Mouse (Mus musculus) limb, embryonic 10.5 days (tissue): ENCODE results near the gene Klf4. TPM values are rescaled to one million over a fixed set of nuclear protein-coding genes. Genes with fewer than 3 reads are reported as not detected.
A peak's percentile ranks its signal among the peaks of the same experiment; 100 is the strongest.

Experiments
- DNase-seq: peaks from one replicate; pipeline ENCODE4 v3.0.0-alpha.2; 2017; ENCODE audit warnings: low spot score
- H3K27ac ChIP-seq: fragments of 300-500 bp; sonication (generic); 2 replicates; pipeline ENCODE4 v1.5.1; 2016; ENCODE audit warnings: mild to moderate bottlenecking
- H3K27me3 ChIP-seq: fragments of 300-500 bp; sonication (generic); 2 replicates; pipeline ENCODE4 v1.6.1; 2016; ENCODE audit warnings: low read depth, mild to moderate bottlenecking; ENCODE audit not compliant: poor library complexity, severe bottlenecking
- H3K36me3 ChIP-seq: fragments of 300-500 bp; sonication (generic); 2 replicates; pipeline ENCODE4 v1.6.1; 2016; ENCODE audit warnings: mild to moderate bottlenecking, moderate library complexity
- H3K4me1 ChIP-seq: fragments of 300-500 bp; sonication (generic); 2 replicates; pipeline ENCODE4 v1.6.1; 2016
- H3K4me3 ChIP-seq: fragments of 300-500 bp; sonication (generic); 2 replicates; pipeline ENCODE4 v1.5.1; 2016; ENCODE audit warnings: mild to moderate bottlenecking, moderate library complexity
- H3K9me3 ChIP-seq: fragments of 300-500 bp; sonication (generic); replicated peaks from 2 replicates; pipeline ENCODE4 v1.6.1; 2016; ENCODE audit warnings: mild to moderate bottlenecking
- WGBS: fragments of 180-500 bp; shearing (Covaris S2); methylation state at CpG from one replicate; pipeline ENCODE4 v1.1.7; 2016; 5-methylcytosine and 5-hydroxymethylcytosine counted together
- polyA plus RNA-seq: library from polyadenylated mRNA; unstranded; fragments of >200 nt; fragmentation: Nextera tagmentation; extraction: Ambion mirVana; gene quantifications from 2 replicates; pipeline ENCODE4 v1.2.1, GENCODE M21; 2016

Gene Klf4
- polyA plus RNA-seq, 1 experiment from 2014 or later: 0.78 TPM

DNA sequence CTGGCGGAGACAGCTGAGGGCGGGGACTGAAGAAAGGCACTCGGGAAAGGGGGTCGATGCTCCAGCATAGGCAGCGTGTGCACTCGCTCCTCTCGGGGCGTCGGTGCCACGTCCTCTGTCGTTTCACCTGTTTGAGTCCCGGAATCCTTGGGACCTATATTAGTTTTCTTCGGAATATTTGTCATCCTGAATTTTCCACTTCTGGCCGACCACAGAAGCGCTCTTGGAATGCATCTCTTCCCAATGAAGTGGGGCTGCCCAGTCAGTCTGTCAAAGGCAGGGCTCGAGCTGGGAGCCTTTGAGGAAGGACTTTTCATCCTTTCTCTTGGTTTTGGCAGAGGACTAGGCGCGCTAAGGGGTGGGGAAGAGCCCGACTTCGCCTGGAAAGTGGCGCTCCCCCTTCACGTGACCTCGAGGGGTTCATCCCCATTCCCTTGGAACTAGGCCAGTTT is 1.6 kb upstream of the Klf4 start:
- H3K4me1 ChIP-seq: peaks cover 29% of the 10 kb centered on the region
- 2% methylated on average over 23 of the region's 23 CpGs for WGBS
- H3K9me3 ChIP-seq: no peaks in the 10 kb centered on the region
- H3K4me3 ChIP-seq: peak overlapping the region; percentile 74
- H3K36me3 ChIP-seq: no peaks in the 10 kb centered on the region
- H3K27me3 ChIP-seq: peaks cover 66% of the 10 kb centered on the region
- no peak overlapping the region for H3K27ac ChIP-seq
- peak; percentile 41 for DNase-seq

GRCm38 (mm10) chr4:55533196-55533802 is 1.0 kb upstream of the Klf4 start:
- 1% methylated on average over 21 of the region's 21 CpGs for WGBS
- Histone ChIP-seq H3K36me3 (no peaks in the 10 kb centered on the region), H3K27me3 (peaks cover 66% of the 10 kb centered on the region), H3K9me3 (no peaks in the 10 kb centered on the region), H3K27ac (peak overlapping the region; percentile 88), H3K4me3 (peak overlapping the region; percentile 74), H3K4me1 (peaks cover 29% of the 10 kb centered on the region)
- peak; percentile 56 for DNase-seq

GRCm38 (mm10) chr4:55531856-55532406 is 335 bp downstream of the Klf4 start:
- peak overlapping the region; percentile 74 for H3K4me3 ChIP-seq
- 1% methylated on average over 31 of the region's 42 CpGs for WGBS
- H3K9me3 ChIP-seq: no peaks in the 10 kb centered on the region
- DNase-seq: peak; percentile 73
- H3K27me3 ChIP-seq: peaks cover 66% of the 10 kb centered on the region
- H3K36me3 ChIP-seq: no peaks in the 10 kb centered on the region
- H3K27ac ChIP-seq: peak overlapping the region; percentile 88
- H3K4me1 ChIP-seq: peaks cover 29% of the 10 kb centered on the region

DNA sequence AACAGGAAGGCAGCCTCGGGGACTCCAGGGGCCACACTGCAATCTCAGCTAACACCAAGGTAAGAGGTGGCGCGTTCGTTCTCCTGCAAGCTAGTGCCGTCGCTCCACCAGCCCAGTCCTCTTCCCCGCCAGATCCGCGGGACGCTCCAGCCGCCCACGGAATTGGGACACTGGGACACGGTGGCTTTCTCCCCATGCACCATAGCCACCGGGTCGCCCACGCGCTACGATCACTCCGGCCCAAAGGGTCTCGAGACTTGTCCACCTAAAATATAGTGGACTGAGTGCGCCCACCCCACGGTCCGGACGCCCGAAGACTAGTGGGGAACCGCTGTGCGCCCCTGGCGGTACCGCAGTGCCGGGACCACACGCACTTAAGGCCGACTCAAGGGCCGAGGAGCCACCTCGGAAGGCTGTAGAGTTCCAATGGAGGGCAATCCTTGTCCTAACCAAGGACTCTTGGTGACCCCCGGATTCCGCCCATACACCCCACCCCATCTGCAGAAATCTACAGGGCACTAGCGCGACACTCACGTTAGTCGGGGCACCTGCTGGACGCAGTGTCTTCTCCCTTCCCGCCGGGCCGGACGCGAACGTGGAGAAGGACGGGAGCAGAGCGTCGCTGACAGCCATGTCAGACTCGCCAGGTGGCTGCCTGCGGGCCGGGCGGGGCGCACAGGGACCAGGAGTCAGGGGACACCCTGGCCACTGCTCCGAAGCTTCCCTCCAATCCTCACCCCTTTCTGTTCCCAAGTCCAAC is 990 bp downstream of the Klf4 start:
- no peaks in the 10 kb centered on the region for H3K36me3 ChIP-seq
- peak; percentile 59 for DNase-seq
- WGBS: 2% methylated on average over 56 of the region's 56 CpGs
- no peak overlapping the region for H3K27ac ChIP-seq
- H3K27me3 ChIP-seq: peaks cover 62% of the 10 kb centered on the region
- peaks cover 29% of the 10 kb centered on the region for H3K4me1 ChIP-seq
- peak overlapping the region; percentile 74 for H3K4me3 ChIP-seq
- H3K9me3 ChIP-seq: no peaks in the 10 kb centered on the region

DNA sequence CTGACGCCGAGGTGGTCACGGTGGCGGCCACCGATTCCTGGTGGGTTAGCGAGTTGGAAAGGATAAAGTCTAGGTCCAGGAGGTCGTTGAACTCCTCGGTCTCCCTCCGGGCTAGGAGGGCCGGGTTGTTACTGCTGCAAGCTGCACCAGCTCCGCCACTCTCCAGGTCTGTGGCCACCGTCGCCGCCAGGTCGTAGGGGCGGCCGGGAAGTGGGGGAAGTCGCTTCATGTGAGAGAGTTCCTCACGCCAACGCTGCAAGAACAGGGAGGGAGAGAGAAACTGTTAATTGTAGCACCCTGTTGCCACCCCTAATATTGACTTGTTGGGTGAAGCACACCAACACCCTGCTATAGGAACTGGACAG is 1.6 kb downstream of the Klf4 start:
- 0% methylated on average over 20 of the region's 20 CpGs for WGBS
- peaks cover 57% of the 10 kb centered on the region for H3K27me3 ChIP-seq
- no peaks in the 10 kb centered on the region for H3K36me3 ChIP-seq
- no peaks in the 10 kb centered on the region for H3K9me3 ChIP-seq
- no peak overlapping the region for H3K27ac ChIP-seq
- peak overlapping the region; percentile 74 for H3K4me3 ChIP-seq
- peaks cover 29% of the 10 kb centered on the region for H3K4me1 ChIP-seq
- DNase-seq: no peak

DNA sequence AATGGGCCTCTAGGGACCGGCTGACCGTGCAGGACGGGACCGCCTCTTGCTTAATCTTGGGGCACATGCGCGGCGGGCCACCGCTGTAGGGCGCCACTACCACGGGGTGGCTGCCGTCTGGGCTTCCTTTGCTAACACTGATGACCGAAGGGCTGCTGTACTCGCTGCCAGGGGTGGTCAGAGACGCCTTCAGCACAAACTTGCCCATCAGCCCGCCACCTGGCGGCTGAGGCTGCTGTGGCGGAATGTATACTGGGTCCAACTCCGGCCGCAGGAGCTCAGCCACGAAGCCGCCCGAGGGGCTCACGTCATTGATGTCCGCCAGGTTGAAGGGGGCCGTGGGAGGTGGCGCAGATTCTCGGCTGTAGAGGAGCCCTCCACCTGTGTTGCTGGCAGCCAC is 2.0 kb downstream of the Klf4 start:
- H3K27me3 ChIP-seq: peaks cover 52% of the 10 kb centered on the region
- H3K9me3 ChIP-seq: no peaks in the 10 kb centered on the region
- WGBS: under 1% methylated on average over 27 of the region's 27 CpGs
- H3K36me3 ChIP-seq: no peaks in the 10 kb centered on the region
- peak; percentile 84 for DNase-seq
- H3K4me3 ChIP-seq: peak overlapping the region; percentile 74
- peak overlapping the region; percentile 64; the same call in 1 of the 2 replicates for H3K27ac ChIP-seq
- peaks cover 29% of the 10 kb centered on the region for H3K4me1 ChIP-seq

GRCm38 (mm10) chr4:55528404-55528803 is 3.9 kb downstream of the Klf4 start:
- H3K27ac ChIP-seq: no peak overlapping the region
- WGBS: 90% methylated on average over 4 of the region's 4 CpGs
- H3K9me3 ChIP-seq: no peaks in the 10 kb centered on the region
- no peaks in the 10 kb centered on the region for H3K36me3 ChIP-seq
- no peak overlapping the region for H3K4me3 ChIP-seq
- peaks cover 28% of the 10 kb centered on the region for H3K4me1 ChIP-seq
- no peak for DNase-seq
- peaks cover 34% of the 10 kb centered on the region for H3K27me3 ChIP-seq

DNA sequence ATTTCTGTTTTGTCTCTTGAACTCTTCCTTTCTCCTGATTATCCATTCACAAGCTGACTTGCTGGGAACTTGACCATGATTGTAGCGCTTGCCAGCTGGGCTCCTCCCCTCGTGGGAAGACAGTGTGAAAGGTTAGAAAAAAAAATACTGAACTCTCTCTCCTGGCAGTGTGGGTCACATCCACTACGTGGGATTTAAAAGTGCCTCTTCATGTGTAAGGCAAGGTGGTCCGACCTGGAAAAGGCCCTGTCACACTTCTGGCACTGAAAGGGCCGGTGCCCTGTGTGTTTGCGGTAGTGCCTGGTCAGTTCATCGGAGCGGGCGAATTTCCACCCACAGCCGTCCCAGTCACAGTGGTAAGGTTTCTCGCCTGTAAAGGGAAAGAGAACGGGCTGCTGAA is 4.3 kb downstream of the Klf4 start:
- no peak for DNase-seq
- H3K36me3 ChIP-seq: no peaks in the 10 kb centered on the region
- no peaks in the 10 kb centered on the region for H3K9me3 ChIP-seq
- no peak overlapping the region for H3K27ac ChIP-seq
- H3K4me3 ChIP-seq: no peak overlapping the region
- WGBS: 90% methylated on average over 12 of the region's 12 CpGs
- peaks cover 29% of the 10 kb centered on the region for H3K27me3 ChIP-seq
- H3K4me1 ChIP-seq: peaks cover 23% of the 10 kb centered on the region

GRCm38 (mm10) chr4:55526247-55527115 is 5.8 kb downstream of the Klf4 start:
- H3K27ac ChIP-seq: no peak overlapping the region
- DNase-seq: no peak
- H3K27me3 ChIP-seq: peaks cover 24% of the 10 kb centered on the region
- peaks cover 19% of the 10 kb centered on the region for H3K4me1 ChIP-seq
- 67% methylated on average over 5 of the region's 5 CpGs for WGBS
- H3K36me3 ChIP-seq: no peaks in the 10 kb centered on the region
- H3K4me3 ChIP-seq: no peak overlapping the region
- no peaks in the 10 kb centered on the region for H3K9me3 ChIP-seq

DNA sequence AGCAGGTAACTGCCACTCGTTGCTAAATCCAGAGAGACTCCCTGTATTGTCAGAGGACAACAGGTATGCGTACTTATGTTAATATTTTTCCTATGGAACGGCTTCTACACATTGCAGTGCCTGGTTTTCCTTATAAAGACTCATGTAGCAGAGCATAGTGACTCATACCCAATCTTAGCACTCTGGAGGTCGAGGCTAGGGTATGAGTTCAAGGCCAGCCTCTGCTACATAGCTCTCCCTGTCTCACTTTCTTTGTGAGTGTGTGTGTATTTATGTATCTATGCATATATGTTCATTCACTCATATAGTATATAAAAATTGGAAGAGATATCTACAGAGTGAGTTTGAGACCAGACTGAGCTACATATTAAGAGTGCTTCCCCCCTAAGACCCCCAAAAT is 8.3 kb downstream of the Klf4 start:
- H3K27me3 ChIP-seq: peaks cover 9% of the 10 kb centered on the region; the same call in 1 of the 2 replicates

DNA sequence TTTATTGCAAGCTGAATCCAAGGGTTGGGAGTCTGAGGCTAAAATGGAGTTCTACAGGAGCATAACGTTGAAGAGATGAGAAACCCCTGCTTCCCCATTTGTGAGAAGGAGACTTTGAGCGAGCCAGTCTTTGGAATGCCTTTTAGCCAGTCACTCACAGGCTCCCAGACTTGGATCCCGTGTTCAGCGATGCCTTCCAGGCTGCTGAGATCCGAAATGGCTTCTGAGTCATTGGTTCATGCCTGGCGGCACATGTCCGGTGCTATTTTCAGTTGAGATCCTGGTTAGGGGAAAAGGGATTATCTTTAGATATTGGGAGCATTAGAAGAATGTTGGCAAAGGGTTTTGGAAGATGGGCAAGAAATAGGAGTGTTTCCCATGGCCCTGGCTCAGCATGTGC is 14.8 kb downstream of the Klf4 start:
- Histone ChIP-seq H3K9me3 (no peaks in the 10 kb centered on the region), H3K27me3 (peaks cover 40% of the 10 kb centered on the region), H3K4me1 (0 out of 2 replicates have a peak, but pooled peaks cover 9% of the 10 kb centered on the region), H3K27ac (no peak overlapping the region), H3K36me3 (no peaks in the 10 kb centered on the region), H3K4me3 (no peak overlapping the region)
- no peak for DNase-seq
- WGBS: 93% methylated on average over 7 of the region's 7 CpGs

More for the DNA sequence above, 8.3 kb downstream of the Klf4 start:
- Histone ChIP-seq H3K36me3 (no peaks in the 10 kb centered on the region), H3K4me1 (no peaks in the 10 kb centered on the region), H3K9me3 (no peaks in the 10 kb centered on the region), H3K4me3 (no peak overlapping the region), H3K27ac (no peak overlapping the region)
- no peak for DNase-seq
- WGBS: 75% methylated on average over 4 of the region's 4 CpGs

GRCm38 (mm10) chr4:55516048-55516447 is 16.2 kb downstream of the Klf4 start:
- no peaks in the 10 kb centered on the region for H3K36me3 ChIP-seq
- 0 out of 2 replicates have a peak, but pooled peaks cover 9% of the 10 kb centered on the region for H3K4me1 ChIP-seq
- no peak overlapping the region for H3K27ac ChIP-seq
- DNase-seq: no peak
- no peak overlapping the region for H3K4me3 ChIP-seq
- peaks cover 35% of the 10 kb centered on the region for H3K27me3 ChIP-seq
- H3K9me3 ChIP-seq: no peaks in the 10 kb centered on the region
- 90% methylated on average over 8 of the region's 8 CpGs for WGBS
